In the genomic region with DNA sequence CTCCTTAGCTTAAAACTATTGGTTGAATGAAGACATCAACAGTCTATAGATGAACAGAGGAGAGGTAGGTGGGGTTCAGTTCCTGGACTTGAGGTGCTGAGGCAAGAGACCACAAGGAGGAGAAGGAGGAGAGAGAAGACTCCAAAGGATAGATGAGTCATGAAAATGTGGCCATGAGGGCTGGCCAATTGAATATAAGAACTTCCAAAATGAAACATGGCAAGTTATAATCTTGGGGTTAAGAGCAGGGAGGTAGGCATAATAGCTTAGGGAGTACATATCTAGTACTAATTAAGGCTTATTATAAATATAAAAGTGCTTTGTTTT, we compare ENCODE assay signal across 26 mouse cellular contexts.
"Had no signal": no experiment of that assay in that cellular context is flagged by ENCODE, and none has a peak within 500 bp of the region (broad histone marks: within the 10 kb centered on the region; RNA-seq: fewer than 3 reads in every experiment).

No protein-coding gene starts in this region.

- H3K4me1 ChIP-seq: heart, embryonic 13.5 days; heart, embryonic 15.5 days; hindbrain, embryonic 13.5 days; hindbrain, embryonic 15.5 days; kidney, embryonic 15.5 days; limb, embryonic 13.5 days; limb, embryonic 15.5 days; liver, embryonic 12.5 days had no signal

- H3K27ac ChIP-seq: gastrocnemius, adult 2 months; heart, adult 2 months; heart, embryonic 13.5 days; heart, embryonic 15.5 days; hindbrain, embryonic 13.5 days; hindbrain, embryonic 15.5 days; hindbrain, postnatal 0 days; kidney, embryonic 15.5 days; kidney, postnatal 0 days; limb, embryonic 13.5 days; limb, embryonic 15.5 days; liver, embryonic 12.5 days had no signal

- ATAC-seq: hindbrain, postnatal 0 days; intestine, embryonic 16.5 days; liver, embryonic 12.5 days had no signal

- H3K27me3 ChIP-seq: heart, embryonic 13.5 days; heart, embryonic 15.5 days; hindbrain, embryonic 13.5 days; hindbrain, embryonic 15.5 days; kidney, embryonic 15.5 days; limb, embryonic 13.5 days; limb, embryonic 15.5 days; liver, embryonic 12.5 days had no signal

- DNase-seq: gastrocnemius, adult 2 months; gastrocnemius, postnatal 10 days; gastrocnemius, postnatal 25 days; heart, adult 11 months; heart, adult 2 months; heart, postnatal 14 days; heart, postnatal 36 days; kidney, adult 11 months; kidney, adult 2 months; kidney, adult 9 months; kidney, postnatal 14 days; kidney, postnatal 36 days; layer of hippocampus, adult 9-11 months; layer of hippocampus, postnatal 36 days; left cerebral cortex, postnatal 4 days had no signal

- H3K36me3 ChIP-seq: heart, embryonic 13.5 days; heart, embryonic 15.5 days; hindbrain, embryonic 13.5 days; hindbrain, embryonic 15.5 days; kidney, embryonic 15.5 days; limb, embryonic 13.5 days; limb, embryonic 15.5 days; liver, embryonic 12.5 days had no signal

- H3K4me3 ChIP-seq: gastrocnemius, adult 2 months; heart, adult 2 months; heart, embryonic 13.5 days; heart, embryonic 15.5 days; hindbrain, embryonic 13.5 days; hindbrain, embryonic 15.5 days; kidney, embryonic 15.5 days; limb, embryonic 13.5 days; limb, embryonic 15.5 days; liver, embryonic 12.5 days had no signal
